Mouse (Mus musculus) olfactory bulb, adult 2 months (tissue): ENCODE data around the gene Stk10.

Experiments
- CTCF ChIP-seq: fragments of 200-500 bp; IDR thresholded peaks from 2 replicates; pipeline ENCODE4 v1.5.1; 2012; ENCODE audit warnings: low read depth, mild to moderate bottlenecking, low read length, moderate library complexity; ENCODE audit not compliant: insufficient read depth
- POLR2A ChIP-seq: fragments of 200-500 bp; IDR thresholded peaks from 2 replicates; pipeline ENCODE4 v1.6.1; 2012; ENCODE audit warnings: mild to moderate bottlenecking, low read depth, low read length, moderate library complexity; ENCODE audit not compliant: insufficient read depth

DNA sequence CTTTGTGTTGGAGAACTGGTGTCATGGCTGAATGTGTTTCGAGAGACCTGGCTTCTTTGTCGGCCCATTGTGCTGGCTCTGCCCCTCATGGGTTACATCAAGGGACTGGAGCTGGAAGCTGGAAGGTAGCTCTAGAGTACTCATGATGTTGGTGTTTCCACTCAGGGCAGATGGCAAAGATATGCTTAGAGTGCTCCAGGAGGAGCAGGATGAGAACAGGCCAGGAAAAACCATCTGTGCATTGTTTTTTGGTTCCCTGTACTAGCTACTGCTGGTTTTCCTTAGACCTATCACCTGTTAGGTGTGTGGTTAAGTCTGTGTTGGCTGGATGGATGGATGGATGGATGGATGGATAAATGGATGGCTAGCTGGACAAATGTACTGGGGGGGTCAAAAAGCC is 40.6 kb downstream of the Stk10 start:
- TF ChIP-seq CTCF (no peak), POLR2A (no peak)
